Mouse (Mus musculus): ENCODE measurements around the gene Gm10147. TPM values are rescaled to one million over a fixed set of nuclear protein-coding genes. Genes with fewer than 3 reads are reported as not detected.
"Not testable (repeated sequence)": the region's sequence is repeated elsewhere in the genome, so short reads cannot be mapped to it uniquely, and the experiment has no call there.

Gm10147 gene
- not detected in 2 replicates for polyA plus RNA-seq (2015; fragmentation: Nextera tagmentation; extraction: Ambion mirVana)

DNA sequence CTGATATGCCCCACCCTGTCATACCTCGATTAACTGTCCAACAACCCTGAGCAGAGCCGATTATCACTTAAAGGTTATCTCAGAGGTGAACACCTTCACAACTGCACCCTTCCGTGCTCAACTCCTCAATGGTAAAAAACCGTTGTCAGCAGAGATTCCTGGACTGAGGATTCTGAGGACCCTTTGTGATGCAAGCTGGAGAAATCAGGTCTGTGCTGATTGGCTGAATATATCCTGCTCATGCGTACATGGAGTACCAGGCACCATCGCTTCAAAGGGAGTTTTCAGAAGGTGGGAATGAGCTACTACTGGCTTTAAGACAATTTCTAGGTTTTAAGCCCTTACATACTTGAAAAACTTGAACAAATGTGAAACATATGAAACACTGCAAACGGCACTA is at the start of gene Gm10147:
Gene Gm10147 (minus strand): TSS at position 101 of the 400 bp plus-strand sequence.
- H3K9me3 ChIP-seq (replicated peaks); H3K4me3 ChIP-seq (replicated peaks); H3K27me3 ChIP-seq; H3K4me1 ChIP-seq; ATAC-seq (ENCODE audit: insufficient number of reproducible peaks, low FRiP score, low TSS enrichment, low read depth); H3K9ac ChIP-seq; H3K27ac ChIP-seq (replicated peaks); H3K36me3 ChIP-seq; H3K4me2 ChIP-seq (replicated peaks): not testable (repeated sequence)
- no CpG with 5 or more reads among the region's 7 CpGs for WGBS

Small RNA genes lying within 50 kb of the gene (microRNA-seq; reads per million reads assigned to microRNA genes)
- gene Gm44499 (ENCODE audit: borderline number of aligned reads) = not detected
